Mouse (Mus musculus) neural tube, embryonic 14.5 days (tissue): Measurements from ENCODE around the gene Ogn. TPM values are rescaled to one million over a fixed set of nuclear protein-coding genes. Genes with fewer than 3 reads are reported as not detected.

Experiments used
- ATAC-seq: fragments of 200-750 bp; cut with Nextera tagmentation; 2 replicates; pipeline ENCODE4 v1.8.0; 2017; ENCODE audit warnings: low read depth, mild to moderate bottlenecking, moderate TSS enrichment, moderate library complexity
- H3K27ac ChIP-seq: fragments of 300-500 bp; sonication (generic); 2 replicates; pipeline ENCODE4 v1.5.1; 2014; ENCODE audit warnings: low read depth, mild to moderate bottlenecking, control low read depth, low read length, moderate library complexity, mixed read lengths
- H3K27me3 ChIP-seq: fragments of 300-500 bp; sonication (generic); 2 replicates; pipeline ENCODE4 v1.6.1; 2014; ENCODE audit warnings: low read length; ENCODE audit not compliant: control insufficient read depth, insufficient read depth
- H3K36me3 ChIP-seq: fragments of 300-500 bp; sonication (generic); 2 replicates; pipeline ENCODE4 v1.6.1; 2014; ENCODE audit warnings: low read length, mixed read lengths; ENCODE audit not compliant: control insufficient read depth, insufficient read depth
- H3K4me1 ChIP-seq: fragments of 300-500 bp; sonication (generic); 2 replicates; pipeline ENCODE4 v1.6.1; 2014; ENCODE audit warnings: low read length; ENCODE audit not compliant: control insufficient read depth, insufficient read depth
- H3K4me2 ChIP-seq: fragments of 300-500 bp; sonication (generic); 2 replicates; pipeline ENCODE4 v1.6.1; 2014; ENCODE audit warnings: mild to moderate bottlenecking, low read depth, low read length, control low read depth
- H3K4me3 ChIP-seq: fragments of 300-500 bp; sonication (generic); 2 replicates; pipeline ENCODE4 v1.5.1; 2014; ENCODE audit warnings: low read depth, low read length, control low read depth, mixed read lengths
- H3K9ac ChIP-seq: fragments of 300-500 bp; sonication (generic); replicated peaks from 2 replicates; pipeline ENCODE4 v1.6.1; 2014; ENCODE audit warnings: low read depth, mild to moderate bottlenecking, control low read depth, low read length, mixed read lengths
- H3K9me3 ChIP-seq: fragments of 300-500 bp; sonication (generic); 2 replicates; pipeline ENCODE4 v1.6.1; 2016; ENCODE audit warnings: low read length; ENCODE audit not compliant: control insufficient read depth
- WGBS: fragments of 180-500 bp; shearing (Covaris S2); extraction: QIAGEN DNeasy Blood & Tissue Kit; methylation state at CpG from one replicate; pipeline ENCODE4 v1.1.7; 2014; 5-methylcytosine and 5-hydroxymethylcytosine counted together
- polyA plus RNA-seq: library from polyadenylated mRNA; unstranded; fragments of >200 nt; fragmentation: Nextera tagmentation; extraction: Ambion mirVana; gene quantifications from 2 replicates; pipeline ENCODE4 v1.2.1, GENCODE M21; 2014

Ogn gene
- polyA plus RNA-seq = 1.2 and 13.1 TPM in 2 replicates

DNA sequence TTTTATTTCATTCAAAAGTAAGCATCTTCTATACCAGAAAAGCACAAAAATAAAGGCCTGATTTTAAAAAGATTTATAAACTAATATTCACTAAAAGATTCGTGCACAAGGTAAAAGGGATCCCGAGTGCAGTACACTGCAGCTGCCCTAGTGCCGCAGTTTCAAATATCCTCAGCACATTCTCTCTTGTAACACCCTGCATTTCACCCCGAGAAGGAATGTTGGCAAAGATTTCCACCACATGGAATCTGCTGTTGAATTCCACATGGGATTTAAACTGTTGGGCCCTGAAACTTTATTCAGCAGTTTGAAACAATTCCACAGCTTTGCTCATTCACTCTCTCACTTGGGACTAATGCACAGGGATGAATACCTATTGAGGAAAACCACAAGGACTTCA is at the start of gene Ogn:
TSS of gene Ogn (plus strand) at position 333 of the 400 bp plus-strand sequence.
- H3K4me2 ChIP-seq = no peak within 1 kb of the TSS
- no peaks in the 10 kb centered on the region for H3K27me3 ChIP-seq
- 88% methylated on average over 4 of the region's 4 CpGs for WGBS

GRCm38 (mm10) chr13:49559185-49559584 is 48.7 kb upstream of the Ogn start:
- 30% methylated on average over 2 of the region's 2 CpGs for WGBS
- Histone ChIP-seq H3K9ac (no peak overlapping the region), H3K4me2 (no peak overlapping the region), H3K27me3 (no peaks in the 10 kb centered on the region), H3K9me3 (no peaks in the 10 kb centered on the region), H3K4me1 (no peaks in the 10 kb centered on the region), H3K36me3 (no peaks in the 10 kb centered on the region), H3K4me3 (no peak overlapping the region), H3K27ac (no peak overlapping the region)
- ATAC-seq = no peak

More for the DNA sequence above, at the start of gene Ogn:
- no peak for ATAC-seq
- Histone ChIP-seq H3K9ac (no peak within 1 kb of the TSS), H3K9me3 (no peaks in the 10 kb centered on the region), H3K4me3 (no peak within 1 kb of the TSS), H3K36me3 (no peaks in the 10 kb centered on the region), H3K4me1 (no peaks in the 10 kb centered on the region), H3K27ac (no peak within 1 kb of the TSS)

- no peaks in the 10 kb centered on the region for H3K27me3 ChIP-seq
- no peak overlapping the region for H3K9ac ChIP-seq
- H3K27ac ChIP-seq = no peak overlapping the region
- no peak overlapping the region for H3K4me3 ChIP-seq
- H3K4me2 ChIP-seq = no peak overlapping the region
- 76% methylated on average over 2 of the region's 2 CpGs for WGBS
- ATAC-seq = no peak
- no peaks in the 10 kb centered on the region for H3K36me3 ChIP-seq
- no peaks in the 10 kb centered on the region for H3K9me3 ChIP-seq
- H3K4me1 ChIP-seq = no peaks in the 10 kb centered on the region
Measured at GRCm38 (mm10) chr13:49560886-49561285, 47.0 kb upstream of the Ogn start.

- no peak for ATAC-seq
- no peak overlapping the region for H3K4me2 ChIP-seq
- H3K9ac ChIP-seq = no peak overlapping the region
- 87% methylated on average over 1 of the region's 1 CpGs for WGBS
- H3K4me3 ChIP-seq = no peak overlapping the region
- no peaks in the 10 kb centered on the region for H3K9me3 ChIP-seq
- H3K27me3 ChIP-seq = no peaks in the 10 kb centered on the region
- H3K36me3 ChIP-seq = no peaks in the 10 kb centered on the region
- H3K4me1 ChIP-seq = no peaks in the 10 kb centered on the region
- H3K27ac ChIP-seq = no peak overlapping the region
Measured at GRCm38 (mm10) chr13:49564347-49564746, 43.5 kb upstream of the Ogn start.

DNA sequence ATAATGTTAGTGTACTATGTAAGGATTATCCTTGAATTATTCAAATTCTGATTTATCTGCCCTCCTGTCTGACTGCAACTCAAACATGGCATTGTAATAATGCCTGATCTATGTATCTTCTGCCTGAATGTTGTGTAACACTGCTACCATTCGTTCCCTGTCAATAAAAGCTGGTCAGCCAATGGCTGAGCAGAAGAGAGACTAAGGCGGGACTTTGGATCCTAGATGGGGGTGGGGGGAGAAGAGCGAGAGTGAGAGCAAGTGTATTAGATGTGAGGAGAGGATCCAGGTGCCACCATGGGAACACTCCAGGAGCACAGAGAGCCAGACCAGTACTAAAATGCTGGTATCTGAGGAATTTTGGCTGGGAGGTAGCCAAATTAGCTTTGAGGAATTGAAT is 37.5 kb upstream of the Ogn start:
- no peak for ATAC-seq
- Histone ChIP-seq H3K27me3 (no peaks in the 10 kb centered on the region), H3K4me2 (no peak overlapping the region), H3K36me3 (no peaks in the 10 kb centered on the region), H3K27ac (no peak overlapping the region), H3K4me3 (no peak overlapping the region), H3K9ac (no peak overlapping the region), H3K9me3 (no peaks in the 10 kb centered on the region), H3K4me1 (no peaks in the 10 kb centered on the region)
- WGBS = 69% methylated on average over 3 of the region's 3 CpGs

DNA sequence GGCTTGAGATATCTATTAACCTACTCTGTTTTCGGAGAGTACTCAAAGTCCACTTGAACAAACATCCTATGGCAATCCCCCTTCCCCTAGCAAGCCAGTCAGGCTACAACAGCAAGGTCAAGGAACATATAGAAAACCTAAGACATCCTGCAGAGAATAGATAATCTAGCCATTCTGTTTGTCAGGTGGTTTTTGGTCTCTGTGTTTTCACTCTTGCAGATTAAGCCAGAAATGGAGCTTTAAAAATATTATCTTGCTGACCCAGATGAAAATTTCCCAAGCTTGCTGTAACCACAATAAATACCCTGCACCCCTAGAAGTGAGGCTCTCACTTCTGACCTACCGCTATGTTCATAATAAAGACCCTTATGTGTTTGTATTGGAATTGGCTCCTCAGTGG is 36.4 kb upstream of the Ogn start:
- ATAC-seq = no peak
- H3K36me3 ChIP-seq = no peaks in the 10 kb centered on the region
- no peaks in the 10 kb centered on the region for H3K9me3 ChIP-seq
- WGBS = 90% methylated on average over 2 of the region's 2 CpGs
- H3K4me1 ChIP-seq = no peaks in the 10 kb centered on the region
- no peaks in the 10 kb centered on the region for H3K27me3 ChIP-seq
- no peak overlapping the region for H3K4me2 ChIP-seq
- no peak overlapping the region for H3K9ac ChIP-seq
- H3K4me3 ChIP-seq = no peak overlapping the region
- no peak overlapping the region for H3K27ac ChIP-seq

DNA sequence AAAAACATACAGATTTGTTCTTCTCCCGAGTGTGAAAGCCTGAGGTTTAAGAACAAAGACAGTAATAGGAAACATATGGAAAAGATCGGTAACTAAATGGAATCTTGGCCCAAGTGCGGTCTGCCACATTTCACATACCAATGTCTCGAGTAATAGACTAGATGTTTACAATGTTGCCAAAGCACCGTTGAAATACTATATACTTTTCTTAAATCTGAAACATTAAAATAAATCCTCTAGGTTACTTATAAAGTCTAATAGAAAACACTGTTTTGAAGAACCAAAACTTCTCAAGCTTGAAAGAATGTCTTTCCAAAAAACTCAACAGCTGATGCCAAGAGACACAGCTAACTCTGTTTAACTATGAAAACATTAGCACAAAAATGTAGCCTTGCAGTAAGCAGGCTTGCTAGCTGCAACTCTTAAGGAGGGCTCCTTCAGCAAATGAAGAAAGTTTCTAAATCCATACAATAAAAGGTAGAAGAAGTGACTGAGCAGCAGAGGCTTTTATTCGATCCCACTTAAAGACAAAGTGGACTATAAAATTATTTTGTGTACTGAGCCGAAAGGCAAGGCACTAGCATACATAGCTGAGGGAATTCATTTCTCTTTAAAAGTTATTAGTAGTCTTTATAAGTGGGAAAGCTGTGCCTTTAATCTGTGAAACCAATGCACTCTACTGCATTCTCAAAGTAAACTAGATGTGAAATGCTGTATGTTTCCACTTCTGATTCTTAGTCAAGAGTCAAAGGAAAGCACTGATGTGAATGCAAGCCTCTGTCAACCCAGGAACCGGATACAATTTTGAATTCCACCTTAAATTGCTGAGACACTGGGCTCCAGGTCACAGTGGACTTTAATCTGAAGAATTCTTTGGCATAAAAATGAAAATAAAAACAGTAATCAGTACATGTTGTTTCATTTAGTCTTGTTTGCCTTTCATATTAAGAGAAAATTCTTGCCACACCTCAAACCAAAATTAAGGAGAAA is 26.0 kb upstream of the Ogn start, which contains the start of gene Omd:
TSS of gene Omd (plus strand) at position 922 of the 990 bp plus-strand sequence.
- Histone ChIP-seq H3K27me3 (no peaks in the 10 kb centered on the region), H3K27ac (no peak within 1 kb of the TSS), H3K4me3 (no peak within 1 kb of the TSS), H3K4me2 (no peak within 1 kb of the TSS), H3K9me3 (no peaks in the 10 kb centered on the region), H3K9ac (no peak within 1 kb of the TSS), H3K36me3 (no peaks in the 10 kb centered on the region), H3K4me1 (no peaks in the 10 kb centered on the region)
- ATAC-seq = no peak
- WGBS = 86% methylated on average over 8 of the region's 8 CpGs

- H3K36me3 ChIP-seq = no peaks in the 10 kb centered on the region
- no peak overlapping the region for H3K27ac ChIP-seq
- no peaks in the 10 kb centered on the region for H3K9me3 ChIP-seq
- H3K4me3 ChIP-seq = no peak overlapping the region
- no peak overlapping the region for H3K4me2 ChIP-seq
- no peaks in the 10 kb centered on the region for H3K4me1 ChIP-seq
- no peak overlapping the region for H3K9ac ChIP-seq
- no peak for ATAC-seq
- H3K27me3 ChIP-seq = no peaks in the 10 kb centered on the region
Measured at GRCm38 (mm10) chr13:49583859-49584258, 24.0 kb upstream of the Ogn start.

DNA sequence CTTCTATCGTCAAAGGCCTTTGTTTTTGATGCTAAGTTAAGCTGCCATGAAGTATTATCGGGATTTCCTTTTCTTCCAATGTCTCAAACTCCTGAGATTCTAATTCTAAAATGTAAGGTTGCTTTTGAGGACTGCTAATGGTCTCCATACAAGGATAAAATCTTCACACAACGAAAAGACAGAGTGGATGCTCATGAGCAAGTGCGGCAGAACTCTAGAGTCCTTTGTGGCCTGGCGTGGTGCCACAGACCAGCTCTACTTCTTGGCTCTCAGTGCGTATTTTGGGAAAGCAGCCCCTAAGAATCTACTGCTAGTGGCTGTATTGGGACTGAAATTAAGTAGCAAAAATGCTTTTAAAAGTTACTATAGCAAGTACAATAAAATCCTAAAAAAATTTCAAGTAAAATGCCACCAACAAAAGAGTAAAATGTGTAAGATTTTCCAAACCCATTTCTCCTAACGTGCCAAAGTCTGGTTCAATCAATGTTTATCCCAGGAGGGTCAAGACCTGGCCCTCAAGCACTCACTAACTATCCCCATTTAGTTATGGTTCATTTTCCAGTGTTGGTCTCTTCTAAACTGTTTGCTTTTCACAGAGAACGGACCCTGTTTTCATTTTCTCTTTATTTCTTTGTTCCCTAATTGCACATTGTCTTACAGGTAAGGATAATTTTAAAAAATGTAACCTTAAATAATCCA is 23.4 kb upstream of the Ogn start:
- no peak for ATAC-seq
- no peak overlapping the region for H3K4me3 ChIP-seq
- no peak overlapping the region for H3K9ac ChIP-seq
- H3K27me3 ChIP-seq = no peaks in the 10 kb centered on the region
- WGBS = 78% methylated on average over 8 of the region's 8 CpGs
- H3K27ac ChIP-seq = no peak overlapping the region
- no peaks in the 10 kb centered on the region for H3K9me3 ChIP-seq
- no peak overlapping the region for H3K4me2 ChIP-seq
- no peaks in the 10 kb centered on the region for H3K4me1 ChIP-seq
- no peaks in the 10 kb centered on the region for H3K36me3 ChIP-seq
